Mouse (Mus musculus) gastrocnemius, adult 8-10 months (tissue): ENCODE results near the gene Slc10a3. TPM values are rescaled to one million over a fixed set of nuclear protein-coding genes. Genes with fewer than 3 reads are reported as not detected.
"Not testable (repeated sequence)": the region's sequence is repeated elsewhere in the genome, so short reads cannot be mapped to it uniquely, and the experiment has no call there.

Experiments
- DNase-seq, 2 experiments: peaks; one replicate each; pipeline ENCODE4 v3.0.0; 2022; ENCODE audit warnings: low spot score in 2 of 2
- total RNA-seq, 4 experiments: library from RNA; stranded (reverse); gene quantifications; 2 replicates each; pipeline ENCODE4 v1.2.4; 2022

The Slc10a3 gene
- total RNA-seq, result 1 to 10 TPM; 1.9 to 2.7 (median 2.4) TPM

DNA sequence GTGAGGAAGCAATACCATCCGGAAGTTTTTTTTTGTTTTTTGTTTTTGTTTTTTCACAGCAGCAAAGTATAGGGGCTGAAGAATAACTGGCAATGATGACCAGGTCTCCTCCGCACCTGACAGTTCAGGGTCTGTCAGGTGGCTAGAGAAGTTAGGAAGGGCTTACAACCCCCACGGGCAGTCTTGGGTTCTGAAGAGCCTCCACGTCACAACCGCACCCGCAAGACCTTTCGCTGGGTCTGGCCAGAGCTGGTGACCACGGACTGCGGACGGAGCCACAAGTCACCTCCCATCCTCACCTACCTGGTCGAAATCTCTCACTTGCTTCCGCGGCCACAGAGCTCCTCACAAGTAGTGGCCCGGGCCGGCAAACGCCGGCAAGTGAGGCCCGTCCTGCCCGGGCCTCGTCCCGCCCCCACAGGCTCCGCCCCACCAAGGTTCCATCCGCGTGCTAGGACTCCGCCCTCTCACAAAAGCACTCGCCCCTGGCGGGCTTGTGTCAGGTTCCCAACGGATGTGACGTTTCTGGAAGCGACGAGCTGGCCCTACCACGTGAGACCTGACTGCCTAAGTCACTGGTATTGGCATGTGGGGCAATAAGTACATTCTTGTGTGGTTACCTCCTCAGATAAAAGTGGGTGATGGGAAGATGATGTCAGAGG is at the start of gene Slc10a3, which contains the start of gene Ubl4a:
Gene Slc10a3 (minus strand): TSS at position 462 of the 662 bp plus-strand sequence.
Gene Ubl4a (minus strand): TSS at position 331 of the 662 bp plus-strand sequence.
- DNase-seq, result peak; percentile 79 to 87

DNA sequence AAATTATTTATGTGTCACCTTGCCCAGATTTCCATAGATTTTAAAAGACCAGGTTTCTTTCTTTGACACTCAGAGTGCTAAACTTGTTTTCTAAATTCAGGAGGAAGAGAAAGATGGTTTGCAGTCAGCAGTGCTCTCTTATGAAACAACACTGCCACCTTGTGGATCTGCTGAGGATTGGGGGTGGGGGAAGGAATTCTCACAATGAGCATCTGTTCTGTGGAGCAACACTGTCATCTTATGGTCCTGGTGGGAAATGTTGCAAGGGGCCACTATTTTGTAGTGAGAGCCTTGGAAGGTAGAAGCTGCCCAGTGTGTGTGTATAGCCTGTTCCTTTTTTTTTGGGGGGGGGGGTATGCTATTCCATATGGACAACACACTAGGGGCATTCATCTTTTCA is 40.2 kb upstream of the Slc10a3 start:
- DNase-seq, result peak; percentile 10 to 33

DNA sequence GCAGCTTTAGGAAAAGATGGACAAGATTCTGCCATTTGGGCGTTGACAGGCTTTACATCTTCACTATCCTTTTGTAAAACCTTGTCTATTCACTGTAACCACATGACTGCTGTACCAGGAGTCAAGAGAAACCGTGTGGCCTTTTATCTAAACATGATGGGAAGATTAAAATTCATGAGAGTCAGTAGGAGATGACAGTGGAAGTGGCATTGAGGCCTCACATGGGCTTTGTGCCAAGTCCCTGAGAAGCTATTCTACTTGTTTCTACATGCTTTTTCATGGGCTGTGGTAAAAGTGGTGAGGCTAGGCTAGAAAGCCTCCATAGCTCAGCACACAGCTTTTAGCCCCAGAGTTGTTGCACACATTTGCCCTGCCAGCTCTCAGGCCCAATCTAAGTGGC is 35.2 kb upstream of the Slc10a3 start:
- DNase-seq, result no peak

DNA sequence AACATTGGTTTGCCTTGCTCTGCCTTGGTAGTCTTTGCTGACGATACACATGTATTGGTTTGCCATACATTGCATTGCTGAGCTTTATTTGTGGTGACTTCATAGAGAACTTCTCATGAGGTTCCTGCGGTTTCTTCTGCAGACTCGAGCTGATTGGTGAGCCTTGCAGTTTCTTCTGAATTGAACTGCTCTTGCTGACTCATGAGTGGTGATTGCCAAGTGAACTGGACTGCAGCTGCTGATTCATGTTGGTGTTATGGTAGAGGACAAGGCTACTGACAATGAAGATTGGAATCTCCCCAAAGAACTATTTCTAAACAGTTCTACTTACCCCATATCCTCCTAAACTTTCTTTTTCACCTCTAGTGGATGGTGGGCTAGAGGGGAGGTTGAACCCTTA is 27.0 kb upstream of the Slc10a3 start:
- no peak for DNase-seq

DNA sequence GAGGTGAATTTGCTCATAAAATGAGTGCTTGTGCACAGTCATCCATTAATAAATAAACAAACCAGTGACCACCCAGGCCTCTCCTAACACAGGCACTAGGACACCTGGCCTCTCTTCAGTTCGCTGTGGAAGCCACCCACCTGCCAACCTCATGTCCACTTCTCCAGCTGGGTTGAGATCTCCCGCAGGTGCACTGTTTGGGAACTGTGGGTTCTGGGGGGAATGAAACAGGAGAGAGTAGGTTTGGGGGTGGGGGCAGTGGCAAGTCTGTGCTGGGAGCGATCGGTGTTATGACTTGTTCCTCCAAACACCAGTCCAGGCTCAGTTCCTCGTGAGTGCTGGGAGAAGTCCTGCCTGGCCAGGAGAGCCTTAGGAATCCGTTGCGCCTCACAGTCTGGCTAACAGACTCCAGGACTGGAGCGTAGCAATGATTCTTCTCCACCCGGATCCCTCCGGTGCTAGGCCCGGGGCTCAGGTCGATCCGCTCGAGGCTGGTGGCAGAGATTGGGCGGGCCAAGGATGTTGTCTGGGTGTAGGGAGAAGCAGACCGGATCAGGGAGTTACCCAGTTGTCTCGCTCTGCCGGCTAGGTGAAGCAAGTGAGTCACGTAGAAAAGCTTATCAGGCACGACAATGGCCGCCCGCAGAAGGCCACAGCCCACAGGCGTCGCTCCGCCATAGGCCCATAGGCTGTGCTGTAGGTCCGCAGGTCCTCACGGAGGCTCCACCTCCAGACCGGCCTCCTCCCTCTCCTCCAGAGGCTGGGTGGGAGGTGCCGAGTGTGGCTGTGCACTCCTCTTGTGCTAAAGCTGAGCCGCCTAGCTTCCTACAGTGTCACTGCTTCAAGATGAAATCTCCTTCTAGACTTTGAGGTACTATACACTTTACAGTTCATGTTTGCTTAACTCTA is 19.6 kb upstream of the Slc10a3 start, which contains the start of the genes Fam3a and Ikbkg:
Gene Fam3a (minus strand): TSS at position 738 of the 909 bp plus-strand sequence.
Gene Ikbkg (plus strand): TSS at position 756 of the 909 bp plus-strand sequence.
- peak; percentile 65 to 74 for DNase-seq

DNA sequence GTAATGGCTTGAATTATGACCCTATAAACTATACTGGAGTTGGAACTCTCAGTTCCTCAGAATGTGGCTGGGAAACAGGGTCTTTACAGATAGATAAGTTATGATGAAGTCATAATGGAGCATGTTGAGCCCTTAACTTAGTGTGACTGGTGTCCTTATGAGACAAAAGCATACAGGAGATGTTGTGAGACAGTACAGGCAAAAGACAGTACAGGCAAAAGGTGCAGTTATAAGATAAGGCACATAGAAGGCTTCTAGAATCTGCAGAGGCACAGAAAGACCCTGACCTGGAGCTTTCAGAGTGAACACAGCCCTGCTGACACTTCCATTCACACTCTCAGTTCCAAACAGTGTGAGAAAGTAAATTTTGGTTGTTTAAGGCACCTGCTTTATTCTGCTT is 15.0 kb upstream of the Slc10a3 start:
- DNase-seq, result no peak

DNA sequence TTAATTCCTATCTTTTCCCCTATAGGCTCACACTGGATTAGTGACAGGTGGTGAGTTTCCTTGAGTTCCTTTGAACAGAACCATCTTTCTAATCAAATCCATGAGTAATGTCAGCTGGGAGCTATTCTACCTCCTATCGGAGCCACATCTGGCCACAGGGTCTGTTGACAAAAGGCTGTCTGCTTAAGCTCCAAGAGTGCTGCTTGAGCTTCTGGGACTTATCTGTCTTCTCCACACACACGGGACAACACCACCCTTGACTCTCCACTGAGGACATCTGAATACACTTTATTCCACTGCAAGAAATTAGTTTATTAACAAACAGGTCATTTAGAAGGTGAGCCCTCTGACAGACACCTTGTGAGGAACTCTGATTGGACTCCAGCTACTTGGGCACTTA is 11.3 kb upstream of the Slc10a3 start:
- DNase-seq, result no peak

DNA sequence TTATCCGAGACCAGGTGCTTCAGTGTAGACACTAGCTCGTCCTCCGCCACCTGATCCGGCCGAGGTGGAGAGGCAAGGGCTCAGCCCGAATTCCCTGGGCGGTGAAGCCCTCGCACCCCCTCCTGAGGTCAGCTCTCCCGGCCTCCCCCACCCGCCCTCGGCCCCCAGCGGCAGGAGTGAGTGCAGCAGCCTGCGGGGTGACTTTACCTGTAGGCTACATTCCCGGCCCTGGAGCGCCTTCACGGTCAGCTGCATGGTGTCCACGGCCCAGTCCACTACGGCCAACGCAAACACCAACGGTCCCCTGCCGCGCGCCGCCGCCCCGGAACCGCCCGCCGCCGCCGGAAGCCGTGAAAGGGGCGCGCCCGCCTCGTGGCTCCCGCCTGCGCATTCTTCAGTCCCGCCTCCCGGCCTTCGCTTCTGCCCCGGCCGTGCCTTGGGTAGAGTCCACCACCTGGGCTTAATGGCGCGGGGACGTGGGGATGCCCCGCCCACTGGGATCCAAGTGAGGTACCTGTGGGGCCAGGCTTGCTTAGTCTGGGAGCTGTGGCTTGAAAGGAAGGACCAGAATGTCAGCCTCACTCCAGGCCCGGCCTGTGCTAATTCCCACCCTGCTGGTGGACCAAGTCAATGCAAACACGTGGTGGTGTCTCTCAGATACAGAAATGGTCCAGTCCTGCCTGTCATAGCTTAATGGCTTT is 4.8 kb downstream of the Slc10a3 start:
- peak; percentile 53 to 55 for DNase-seq

DNA sequence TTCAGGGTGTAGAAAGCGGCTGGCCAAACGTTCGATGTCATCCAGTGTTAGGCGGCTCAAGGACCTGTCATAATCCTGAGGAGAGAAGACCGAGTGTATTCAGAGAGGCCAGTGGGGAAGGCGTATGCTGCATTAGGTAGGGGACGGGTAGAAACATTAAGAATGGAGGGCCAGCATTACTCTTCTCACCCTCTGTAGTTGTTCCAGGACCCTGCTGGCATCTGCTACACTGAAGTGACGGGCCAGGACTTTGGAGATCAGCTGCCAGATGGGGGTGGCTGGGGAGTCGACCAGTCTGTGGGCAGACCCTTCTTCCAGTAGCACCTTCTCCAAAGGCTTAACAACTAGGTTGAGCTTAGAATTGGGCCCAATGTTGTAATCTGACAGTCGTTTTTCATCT is 5.6 kb downstream of the Slc10a3 start:
- DNase-seq, result no peak

DNA sequence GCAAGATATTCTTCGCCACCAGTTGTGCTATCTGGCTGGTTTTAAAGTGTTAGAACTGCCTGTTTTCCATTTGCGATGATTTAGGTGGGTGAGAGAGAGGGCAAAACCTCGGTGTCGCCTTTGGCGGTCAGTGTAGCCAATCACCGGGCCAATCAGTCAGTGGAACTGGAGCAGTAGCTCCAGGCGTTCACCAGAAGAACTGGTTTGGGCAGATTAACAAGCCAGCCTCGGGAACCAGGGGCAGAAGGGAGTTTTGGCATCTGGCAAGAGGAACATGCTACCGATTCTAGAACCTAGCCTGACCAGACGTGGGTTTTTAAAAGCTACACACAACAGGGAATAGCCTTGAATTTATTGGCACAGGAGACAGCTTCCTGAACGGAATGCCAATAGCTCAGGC is 14.0 kb downstream of the Slc10a3 start:
- no peak for DNase-seq

DNA sequence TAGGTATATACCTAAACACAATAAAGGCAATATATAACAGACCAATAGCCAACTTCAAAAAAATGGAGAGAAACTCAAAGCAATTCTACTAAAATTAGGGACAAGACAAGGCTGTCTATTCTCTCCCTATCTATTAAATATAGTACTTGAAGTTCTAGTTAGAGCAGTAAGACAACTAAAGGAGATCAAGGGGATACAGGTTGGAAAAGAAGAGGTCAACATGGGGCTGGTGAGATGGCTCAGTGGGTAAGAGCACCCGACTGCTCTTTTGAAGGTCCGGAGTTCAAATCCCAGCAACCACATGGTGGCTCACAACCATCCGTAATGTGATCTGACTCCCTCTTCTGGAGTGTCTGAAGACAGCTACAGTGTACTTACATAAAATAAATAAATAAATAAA is 16.1 kb downstream of the Slc10a3 start:
- DNase-seq, result not testable (repeated sequence)

DNA sequence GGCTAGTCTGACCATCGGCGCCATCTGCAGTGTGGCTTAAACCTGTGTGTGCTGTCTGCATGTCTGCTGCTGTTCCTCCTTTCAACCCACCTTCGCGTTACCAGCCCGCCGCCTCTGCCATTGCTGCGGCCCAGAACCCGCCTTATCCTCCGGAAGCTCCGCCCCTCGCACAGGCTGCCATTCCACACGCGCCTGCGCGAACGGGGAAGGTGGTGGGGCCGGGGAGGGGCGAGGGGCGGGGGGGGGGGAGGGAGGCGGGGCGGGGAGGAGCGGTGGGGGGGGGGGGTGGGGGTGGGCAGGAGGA is 19.7 kb downstream of the Slc10a3 start, which contains the start of gene Lage3:
Gene Lage3 (minus strand): TSS at position 152 of the 304 bp plus-strand sequence.
- peak; percentile 50 to 71 for DNase-seq

DNA sequence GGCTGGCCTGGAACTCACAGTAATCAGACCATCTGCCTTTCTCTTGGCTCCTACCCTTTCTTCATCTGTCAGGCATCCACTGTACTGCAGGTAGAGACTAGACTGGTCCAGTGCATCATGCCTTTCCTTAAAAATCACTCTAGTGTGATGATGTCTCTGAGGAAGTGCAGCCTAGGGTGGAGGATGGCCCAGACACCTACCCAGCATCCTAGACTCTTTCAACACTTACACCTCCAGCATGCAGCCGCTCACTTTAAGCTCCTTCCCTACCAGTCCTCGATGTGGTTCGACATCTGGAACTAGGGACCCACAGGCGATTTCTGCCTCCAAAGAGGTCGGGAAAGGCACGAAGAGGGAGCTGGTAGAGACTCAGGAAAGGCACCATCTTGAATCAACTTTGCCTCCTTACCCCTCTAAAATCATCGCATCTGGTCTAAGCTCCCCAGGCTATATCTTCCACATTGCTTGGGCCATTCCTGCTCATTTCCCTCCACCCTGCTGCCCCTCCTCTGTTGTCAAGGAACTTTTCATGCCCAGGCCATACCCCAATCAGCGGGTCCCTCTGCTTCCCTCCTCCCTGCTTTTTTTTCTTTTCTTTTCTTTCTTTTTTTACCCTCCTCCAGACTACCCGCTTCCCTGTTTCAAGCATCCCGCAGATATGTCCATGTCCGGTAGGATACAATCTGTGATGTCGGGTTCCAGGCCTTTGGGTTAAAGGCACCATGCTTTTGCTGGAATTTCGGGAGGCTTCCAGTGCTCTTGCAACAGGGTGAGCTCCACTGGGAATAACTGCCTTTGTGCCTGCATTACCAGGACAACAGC is 20.3 kb downstream of the Slc10a3 start:
- DNase-seq, result no peak

DNA sequence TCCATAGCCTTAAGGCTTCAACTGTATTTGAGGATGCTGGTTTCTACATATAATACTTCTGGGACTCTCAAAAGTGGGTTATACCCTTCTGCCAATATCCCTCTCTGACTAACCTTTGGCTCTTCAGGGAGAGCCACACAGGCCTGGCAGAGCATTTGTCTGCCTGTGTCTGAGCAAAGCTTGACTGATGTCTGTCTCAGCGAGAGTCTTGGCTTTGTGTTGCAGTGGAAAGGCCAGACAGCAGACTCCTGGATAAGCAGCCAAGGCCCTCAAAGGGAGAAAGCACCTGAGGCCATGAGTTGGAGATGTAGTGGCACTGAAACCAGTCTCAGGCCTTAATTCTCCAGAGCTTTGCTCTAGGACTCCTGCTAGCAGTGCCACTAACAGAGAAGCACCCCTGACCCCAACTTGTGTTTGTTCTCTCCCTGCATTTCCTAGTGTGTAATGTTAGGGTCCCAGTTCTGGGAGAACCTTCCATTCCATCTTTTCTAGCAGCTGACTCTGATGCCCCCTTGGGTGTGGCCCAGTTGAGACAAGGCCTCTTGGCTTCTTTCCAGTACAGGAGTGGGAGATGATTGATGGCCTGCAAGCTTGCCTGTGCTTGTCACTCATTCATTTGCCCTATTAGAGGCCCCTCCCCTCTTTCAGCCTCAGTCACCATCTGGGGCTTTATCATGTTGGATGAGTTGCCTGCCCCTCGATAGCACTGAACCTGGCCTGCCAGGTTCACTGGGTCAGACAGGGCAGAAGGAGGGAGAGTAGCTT is 42.8 kb downstream of the Slc10a3 start:
- DNase-seq, result no peak

DNA sequence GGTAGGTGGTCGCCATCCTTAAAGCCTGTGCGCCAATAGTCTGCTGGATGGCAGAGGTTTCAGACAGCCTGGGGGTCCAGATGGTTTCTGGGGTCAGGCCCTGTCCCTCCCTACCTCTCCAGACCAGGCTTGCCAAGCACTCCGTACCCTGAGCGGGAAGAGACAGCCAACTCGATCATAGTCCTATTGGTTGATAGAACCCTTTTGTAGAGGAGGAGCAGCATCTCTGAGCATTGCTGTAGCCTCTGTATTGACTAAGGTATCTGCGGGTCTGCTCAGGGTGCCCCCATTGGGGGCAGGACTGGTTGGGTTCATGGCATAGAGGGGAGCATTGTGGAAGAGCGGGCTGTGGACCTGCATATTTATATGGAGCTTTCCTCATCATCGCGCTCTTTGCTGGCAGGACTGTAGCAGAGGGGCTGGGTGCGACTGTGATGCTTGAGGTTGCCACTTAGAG is 43.9 kb downstream of the Slc10a3 start:
- DNase-seq, result no peak

DNA sequence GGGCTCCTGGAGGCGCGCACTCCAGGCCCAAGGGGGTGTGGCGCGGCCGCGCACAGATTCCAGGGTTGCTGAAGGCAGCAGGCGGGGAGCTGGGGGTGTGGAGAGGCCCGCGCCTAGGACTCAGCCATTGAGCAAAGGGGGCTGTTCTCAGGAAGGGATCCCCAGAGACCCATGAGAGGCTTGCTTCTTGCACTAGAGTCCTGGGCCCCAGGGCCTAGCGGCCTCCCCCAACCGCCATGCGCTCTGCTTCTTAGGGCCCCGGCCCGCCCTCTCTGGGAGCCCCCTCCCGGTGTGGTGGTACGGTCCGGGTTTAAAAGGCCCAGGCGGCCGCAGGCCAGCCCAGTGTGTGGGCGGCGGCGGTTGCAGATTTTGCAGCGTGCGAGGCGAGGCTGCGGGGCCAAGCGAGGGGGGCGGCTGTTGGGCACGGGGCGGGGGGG is 44.4 kb downstream of the Slc10a3 start, which contains the start of gene Plxna3:
Gene Plxna3 (plus strand): TSS at position 342 of the 437 bp plus-strand sequence.
- peak; percentile 37 for DNase-seq
